Mouse (Mus musculus): ENCODE measurements at regions not wholly inside any gene's neighbourhood (a gene's known extent, or its start where the extent isn't known, plus 50 kb on each side); places are given as distances from the start of the nearest gene placed in this dataset.

- no peak for DNase-seq (ENCODE audit: low spot score in 2 of 2)
Measured at GRCm38 (mm10) chr14:68806646-68807045, 487.5 kb downstream of the Synb start.

GRCm38 (mm10) chr14:68784395-68784794 lies 509.7 kb downstream of the Synb start:
- DNase-seq (ENCODE audit: low spot score in 2 of 2) = no peak

GRCm38 (mm10) chr14:68783216-68783615 lies 510.9 kb downstream of the Synb start:
- DNase-seq (ENCODE audit: low spot score in 2 of 2) = no peak

DNA sequence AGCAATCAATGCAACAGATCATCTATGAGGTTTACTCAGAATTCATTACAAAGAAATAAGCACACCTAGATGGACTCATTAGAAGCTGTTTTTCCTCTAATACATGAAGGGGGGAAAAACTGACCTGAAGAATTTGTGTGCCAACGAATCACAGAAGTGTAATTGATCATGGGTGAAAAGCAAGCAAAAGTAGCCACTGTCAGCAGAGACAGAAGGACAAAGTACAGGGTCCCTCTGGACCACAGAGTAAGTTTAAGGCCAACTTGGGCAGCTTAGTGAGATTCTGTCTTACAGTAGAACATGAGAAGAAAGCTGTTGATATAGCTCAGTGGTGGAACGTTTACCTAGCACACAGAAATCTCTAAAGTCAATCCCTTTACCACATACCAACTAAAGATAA lies 523.7 kb downstream of the Synb start:
- DNase-seq (ENCODE audit: low spot score in 2 of 2) = no peak

- DNase-seq (ENCODE audit: low spot score in 2 of 2) = no peak
Measured at GRCm38 (mm10) chr14:68762916-68763315, 531.2 kb downstream of the Synb start.

DNA sequence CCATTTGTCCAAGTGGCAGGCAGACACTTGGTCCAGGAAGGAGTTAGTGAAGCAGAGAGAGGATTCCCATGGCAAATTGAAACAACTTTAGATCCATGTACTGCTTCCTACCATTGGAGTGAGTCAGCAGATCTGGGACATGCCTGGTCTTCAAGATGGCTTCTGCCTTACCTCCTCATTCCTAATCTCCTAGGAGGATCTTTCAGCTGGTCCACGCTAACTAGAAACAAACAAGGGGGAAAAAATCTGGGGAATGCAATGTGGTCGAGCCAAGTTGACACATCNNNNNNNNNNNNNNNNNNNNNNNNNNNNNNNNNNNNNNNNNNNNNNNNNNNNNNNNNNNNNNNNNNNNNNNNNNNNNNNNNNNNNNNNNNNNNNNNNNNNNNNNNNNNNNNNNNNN lies 549.4 kb downstream of the Synb start:
- DNase-seq (ENCODE audit: low spot score in 2 of 2) = no peak

- DNase-seq (ENCODE audit: low spot score in 2 of 2) = no peak
Measured at GRCm38 (mm10) chr14:68738474-68738873, 555.6 kb downstream of the Synb start.

DNA sequence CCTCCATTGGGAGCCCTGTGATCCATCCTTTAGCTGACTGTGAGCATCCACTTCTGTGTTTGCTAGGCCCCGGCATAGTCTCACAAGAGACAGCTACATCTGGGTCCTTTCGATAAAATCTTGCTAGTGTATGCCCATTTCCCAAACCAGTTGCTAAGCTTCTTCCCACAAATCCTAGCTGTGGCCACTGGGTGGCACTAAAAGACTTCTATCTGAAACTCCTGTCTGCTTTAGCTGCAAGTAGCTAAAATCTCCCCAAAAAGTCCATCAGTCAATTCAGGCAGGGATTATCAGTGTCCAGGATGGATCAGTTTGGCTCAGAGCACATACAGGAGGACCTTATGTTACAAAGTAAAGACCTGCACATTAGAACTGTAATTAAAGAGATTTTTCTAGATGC lies 558.3 kb downstream of the Synb start:
- peak; percentile 31 to 84 for DNase-seq (ENCODE audit: low spot score in 2 of 2)

DNA sequence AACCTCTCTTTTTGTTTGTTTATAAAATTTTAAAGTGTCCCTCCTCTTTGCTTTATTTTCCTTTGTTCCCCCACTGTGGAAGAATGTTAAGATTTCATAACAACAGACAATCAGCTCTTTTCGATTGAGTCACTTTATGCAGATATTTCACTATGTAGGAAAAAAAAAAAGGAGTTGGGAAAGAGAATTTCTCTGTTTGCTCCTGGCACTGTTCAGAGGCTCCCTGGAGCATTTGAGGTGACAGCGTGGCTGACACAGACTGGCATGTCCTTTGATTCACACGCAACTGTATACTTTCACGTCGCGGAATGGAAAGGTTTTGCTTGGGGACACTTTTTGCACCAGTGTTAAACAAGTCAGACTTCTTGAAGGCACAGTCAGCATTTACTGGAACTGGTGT lies 572.9 kb downstream of the Synb start:
- DNase-seq (ENCODE audit: low spot score in 2 of 2) = no peak

DNA sequence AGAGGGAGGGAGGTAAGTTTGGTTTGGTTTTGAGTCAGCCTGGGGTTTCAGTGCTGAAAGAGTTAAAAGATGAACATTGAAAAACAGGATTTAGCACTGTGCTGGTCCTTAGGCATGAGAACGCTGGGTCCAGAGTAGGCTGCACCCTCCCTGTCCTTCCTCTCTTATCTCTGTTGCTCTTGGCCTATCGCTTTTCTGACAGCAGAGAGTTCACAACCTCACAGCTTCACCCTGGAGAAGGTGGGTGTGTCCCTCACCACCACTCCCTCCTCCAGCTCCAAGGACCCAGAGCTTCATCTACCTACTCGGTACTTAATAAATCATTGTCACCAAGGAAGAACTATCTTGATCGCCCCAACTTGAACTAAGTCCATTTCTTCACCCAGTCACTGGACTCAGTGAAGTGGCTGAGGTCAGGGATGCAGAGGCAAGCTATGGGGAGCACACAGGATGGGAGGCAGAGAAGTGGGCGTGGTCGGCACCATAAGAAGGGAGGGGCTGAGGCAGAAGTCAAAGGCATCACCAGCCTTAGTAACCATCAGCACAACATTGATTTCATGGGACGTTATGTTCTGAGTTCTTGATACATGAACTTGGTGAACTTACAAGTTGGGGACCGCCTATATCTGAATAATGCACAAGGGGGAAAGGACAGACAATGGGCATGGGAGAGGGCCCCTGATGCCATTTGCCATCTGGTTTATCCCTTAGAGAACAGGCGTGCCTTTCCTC lies 574.5 kb downstream of the Synb start:
- DNase-seq (ENCODE audit: low spot score in 2 of 2) = no peak

DNA sequence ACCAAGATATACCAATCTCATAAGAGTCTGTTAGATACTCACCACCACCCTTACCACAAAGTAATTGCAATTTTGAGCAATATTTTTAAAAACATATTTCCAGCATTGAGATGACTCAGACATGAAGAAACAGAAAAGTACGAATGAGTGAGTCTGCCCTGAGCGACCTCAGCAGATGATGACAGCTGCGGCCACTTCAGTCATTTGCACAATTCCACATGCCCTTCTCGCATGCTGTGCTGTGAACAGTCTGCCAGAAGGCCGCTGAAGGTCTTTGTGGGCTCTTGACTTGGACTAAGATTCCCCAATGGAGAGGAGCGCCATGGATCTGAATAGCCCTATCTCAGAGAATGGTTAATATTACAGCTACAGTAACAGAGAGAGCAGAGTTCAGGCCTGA lies 575.3 kb downstream of the Synb start:
- DNase-seq (ENCODE audit: low spot score in 2 of 2) = no peak
